Mouse (Mus musculus): ENCODE results near the gene Prpf8.

GRCm38 (mm10) chr11:75472469-75473081 is 14.0 kb upstream of the Prpf8 start:
- TF ChIP-seq CTCF (IDR thresholded peaks at IDR 0.05; ENCODE audit: low read depth) (no peak), EP300 (optimal IDR thresholded peaks at IDR 0.05) (no peak)
